Mouse (Mus musculus) right cerebral cortex, postnatal 4 days (tissue): Measurements from ENCODE around the gene Accs.
A peak's percentile ranks its signal among the peaks of the same experiment; 100 is the strongest.

Source experiments
- DNase-seq: peaks from one replicate; pipeline ENCODE4 v3.0.0-alpha.2; 2022

Accs gene

GRCm38 (mm10) chr2:93849505-93850089, at the start of gene Accs:
Accs (minus strand) TSS chr2:93849943.
- peak; percentile 61 for DNase-seq

GRCm38 (mm10) chr2:93891611-93892280, 42.0 kb upstream of the Accs start:
- DNase-seq, result peak; percentile 94

- DNase-seq, result no peak
Measured at GRCm38 (mm10) chr2:93890143-93890542, 40.4 kb upstream of the Accs start.

GRCm38 (mm10) chr2:93889071-93889470, 39.3 kb upstream of the Accs start:
- DNase-seq, result no peak

GRCm38 (mm10) chr2:93888366-93888765, 38.6 kb upstream of the Accs start:
- DNase-seq, result no peak

- DNase-seq, result no peak
Measured at GRCm38 (mm10) chr2:93887273-93887672, 37.5 kb upstream of the Accs start.

GRCm38 (mm10) chr2:93886013-93886794, 36.5 kb upstream of the Accs start:
- DNase-seq, result no peak

- DNase-seq, result no peak
Measured at GRCm38 (mm10) chr2:93883066-93883465, 33.3 kb upstream of the Accs start.

GRCm38 (mm10) chr2:93881640-93882367, 32.1 kb upstream of the Accs start:
- no peak for DNase-seq

- DNase-seq, result no peak
Measured at GRCm38 (mm10) chr2:93880981-93881380, 31.2 kb upstream of the Accs start.

GRCm38 (mm10) chr2:93880450-93880849, 30.7 kb upstream of the Accs start:
- no peak for DNase-seq

- peak; percentile 45 for DNase-seq
Measured at GRCm38 (mm10) chr2:93877005-93877404, 27.3 kb upstream of the Accs start.

- no peak for DNase-seq
Measured at GRCm38 (mm10) chr2:93874606-93875005, 24.9 kb upstream of the Accs start.

- DNase-seq, result no peak
Measured at GRCm38 (mm10) chr2:93874227-93874514, 24.4 kb upstream of the Accs start.

- DNase-seq, result no peak
Measured at GRCm38 (mm10) chr2:93873449-93874226, 23.9 kb upstream of the Accs start.

- DNase-seq, result no peak
Measured at GRCm38 (mm10) chr2:93872257-93872656, 22.5 kb upstream of the Accs start.

- no peak for DNase-seq
Measured at GRCm38 (mm10) chr2:93871411-93871925, 21.7 kb upstream of the Accs start.

- peak; percentile 77 for DNase-seq
Measured at GRCm38 (mm10) chr2:93870842-93871241, 21.1 kb upstream of the Accs start.

- no peak for DNase-seq
Measured at GRCm38 (mm10) chr2:93869107-93869600, 19.4 kb upstream of the Accs start, which contains the start of gene Accsl. Accsl (minus strand) TSS chr2:93869157.

- no peak for DNase-seq
Measured at GRCm38 (mm10) chr2:93868566-93868965, 18.8 kb upstream of the Accs start.

- DNase-seq, result no peak
Measured at GRCm38 (mm10) chr2:93863229-93863628, 13.5 kb upstream of the Accs start.

GRCm38 (mm10) chr2:93858845-93859244, 9.1 kb upstream of the Accs start:
- no peak for DNase-seq
